Mouse (Mus musculus) bone marrow macrophage, adult 2 months (primary cell): ENCODE data around the gene Gm9833.

Source experiments
- CTCF ChIP-seq: IDR thresholded peaks from 2 replicates; pipeline ENCODE4 v1.5.1; 2012; ENCODE audit warnings: low read depth, mild to moderate bottlenecking, low read length, moderate library complexity
- POLR2A ChIP-seq: IDR thresholded peaks from 2 replicates; pipeline ENCODE4 v1.6.1; 2012; ENCODE audit warnings: mild to moderate bottlenecking, low read depth, low read length, borderline replicate concordance

DNA sequence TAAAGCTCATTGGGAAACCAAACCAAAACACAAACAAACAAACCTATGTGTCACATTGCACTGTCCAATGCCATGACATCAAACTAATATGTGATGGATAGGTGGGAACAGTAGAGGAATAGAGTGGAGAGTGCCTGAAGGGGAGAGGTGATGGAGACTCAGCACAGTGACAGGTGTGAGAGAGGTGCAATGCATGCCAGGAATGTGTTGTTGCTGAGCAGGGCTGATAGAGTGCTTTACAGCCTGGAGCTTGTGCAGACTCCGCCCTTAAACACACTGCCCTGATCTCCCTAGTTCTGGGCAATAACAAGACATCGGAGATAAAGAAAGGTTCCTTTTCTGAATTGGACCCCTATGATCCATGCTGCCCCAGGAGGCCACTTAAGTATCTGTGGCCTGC, 36.2 kb downstream of the Gm9833 start:
- TF ChIP-seq CTCF: no peak
- TF ChIP-seq POLR2A: no peak
